Mouse (Mus musculus) 3T3-L1 (cell line): Measurements from ENCODE around the gene Sec16a.

Source experiments
- DNase-seq: peaks from one replicate; pipeline ENCODE4 v3.0.0-alpha.2; 2015; ENCODE audit warnings: low read depth, low spot score

Gene Sec16a

GRCm38 (mm10) chr2:26444946-26445665 lies at the start of gene Sec16a:
Gene Sec16a, minus strand, starts transcription at chr2:26445216.
- peak; percentile 100 for DNase-seq

GRCm38 (mm10) chr2:26494396-26494795 lies 49.4 kb upstream of the Sec16a start:
- DNase-seq, result peak; percentile 93

- DNase-seq, result peak; percentile 72
Observed at GRCm38 (mm10) chr2:26493021-26493781, 48.2 kb upstream of the Sec16a start.

- no peak for DNase-seq
Observed at GRCm38 (mm10) chr2:26490760-26491301, 45.8 kb upstream of the Sec16a start.

GRCm38 (mm10) chr2:26488535-26489135 lies 43.6 kb upstream of the Sec16a start:
- no peak for DNase-seq

GRCm38 (mm10) chr2:26487322-26488021 lies 42.5 kb upstream of the Sec16a start:
- DNase-seq, result no peak

GRCm38 (mm10) chr2:26486835-26487321 lies 41.9 kb upstream of the Sec16a start:
- DNase-seq, result no peak

GRCm38 (mm10) chr2:26486264-26486810 lies 41.3 kb upstream of the Sec16a start:
- no peak for DNase-seq

- DNase-seq, result no peak
Observed at GRCm38 (mm10) chr2:26485710-26486109, 40.7 kb upstream of the Sec16a start.

GRCm38 (mm10) chr2:26485278-26485677 lies 40.3 kb upstream of the Sec16a start:
- DNase-seq, result no peak

- no peak for DNase-seq
Observed at GRCm38 (mm10) chr2:26484169-26484568, 39.2 kb upstream of the Sec16a start.

- DNase-seq, result no peak
Observed at GRCm38 (mm10) chr2:26483230-26483869, 38.3 kb upstream of the Sec16a start.

- DNase-seq, result no peak
Observed at GRCm38 (mm10) chr2:26482824-26483223, 37.8 kb upstream of the Sec16a start.

GRCm38 (mm10) chr2:26481724-26482495 lies 36.9 kb upstream of the Sec16a start:
- no peak for DNase-seq

- no peak for DNase-seq
Observed at GRCm38 (mm10) chr2:26480911-26481310, 35.9 kb upstream of the Sec16a start.

GRCm38 (mm10) chr2:26478685-26479205 lies 33.7 kb upstream of the Sec16a start:
- no peak for DNase-seq

GRCm38 (mm10) chr2:26477911-26478310 lies 32.9 kb upstream of the Sec16a start:
- DNase-seq, result no peak

GRCm38 (mm10) chr2:26475505-26476430 lies 30.8 kb upstream of the Sec16a start:
- DNase-seq, result no peak
